Mouse (Mus musculus): ENCODE data around the gene Pom121l2. TPM values are rescaled to one million over a fixed set of nuclear protein-coding genes. Genes with fewer than 3 reads are reported as not detected.

Gene Pom121l2
- total RNA-seq, 2 experiments from 2014 or later: not detected

DNA sequence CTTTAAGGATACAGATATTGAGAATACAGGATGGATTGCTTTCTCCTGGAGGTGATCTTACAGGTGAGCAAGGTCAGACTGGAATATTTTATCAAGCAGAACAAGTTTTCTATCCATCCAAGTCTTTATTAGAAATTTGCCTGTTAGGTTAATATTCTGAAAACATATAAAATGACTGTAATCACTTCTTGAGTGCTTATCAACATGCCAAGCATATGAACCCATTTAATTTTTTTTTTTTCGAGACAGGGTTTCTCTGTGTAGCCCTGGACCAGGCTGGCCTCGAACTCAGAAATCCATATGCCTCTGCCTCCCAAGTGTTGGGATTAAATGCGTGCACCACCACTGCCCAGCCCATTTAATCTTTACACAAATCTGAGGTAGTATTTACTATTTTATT lies 56.0 kb downstream of the Pom121l2 start:
- intact Hi-C loops (cut with DNase I): loop anchor here (10.0 kb wide), 1 partner anchor 212 kb away; no protein-coding TSS in a partner anchor
- no peak for DNase-seq

GRCm38 (mm10) chr13:22037415-22037814 lies 56.4 kb downstream of the Pom121l2 start:
- intact Hi-C loops (cut with DNase I): loop anchor here (10.0 kb wide), 1 partner anchor 213 kb away; no protein-coding TSS in a partner anchor
- no peak for DNase-seq

Small RNA genes lying within 50 kb of the gene (microRNA-seq; reads per million reads assigned to microRNA genes)
- gene Gm44390: 0 reads per million in 2 experiments

Other genes with a start within 250 kb of the Pom121l2 start
- 1 to 10 TPM; 2.0 to 3.2 TPM for gene Hist1h4j, start 246.1 kb upstream of the Pom121l2 start, total RNA-seq (2021)
- 10 to 100 TPM; 27.0 to 38.7 TPM for gene Hist1h4k, start 230.7 kb upstream of the Pom121l2 start, total RNA-seq (2021)
- 1 to 10 TPM; 2.1 to 4.8 TPM for gene Hist1h2ak, start 227.4 kb upstream of the Pom121l2 start, total RNA-seq (2021)
- gene Hist1h2bn, start 227.1 kb upstream of the Pom121l2 start, total RNA-seq (2021): 1 to 10 TPM; 6.9 to 9.3 TPM
- 1 to 10 TPM; 4.7 to 6.6 TPM for gene Hist1h1b, start 200.6 kb upstream of the Pom121l2 start, total RNA-seq (2021)
- 10 to 100 TPM; 11.9 to 24.7 TPM for gene Hist1h3i, start 197.8 kb upstream of the Pom121l2 start, total RNA-seq (2021)
- gene Hist1h2an, start 194.0 kb upstream of the Pom121l2 start, total RNA-seq (2021): 1 to 10 TPM; 1.0 to 2.0 TPM
- 1 to 10 TPM; 3.8 to 6.5 TPM for gene Hist1h2bp, start 193.7 kb upstream of the Pom121l2 start, total RNA-seq (2021)
- gene Hist1h2bq, start 171.0 kb upstream of the Pom121l2 start, total RNA-seq (2021): 10 to 100 TPM; 18.8 to 22.7 TPM
- 1 to 10 TPM in 1 of 2 experiments, under 1 TPM in 1; 0.81 to 6.5 TPM for gene Hist1h2ao, start 170.7 kb upstream of the Pom121l2 start, total RNA-seq (2021)
- 10 to 100 TPM; 61.4 to 75.8 TPM for gene Hist1h4m, start 169.4 kb upstream of the Pom121l2 start, total RNA-seq (2021)
- gene Hist1h4n, start 149.0 kb upstream of the Pom121l2 start, total RNA-seq (2021): not detected
- 10 to 100 TPM; 11.5 to 14.3 TPM for gene Hist1h2ap, start 147.7 kb upstream of the Pom121l2 start, total RNA-seq (2021)
- 10 to 100 TPM; 19.2 to 22.2 TPM for gene Hist1h2br, start 147.5 kb upstream of the Pom121l2 start, total RNA-seq (2021)
- gene Zfp184, start 36.1 kb upstream of the Pom121l2 start, total RNA-seq (2021): under 1 TPM; 0.26 to 0.30 TPM
- gene Prss16, start 28.5 kb downstream of the Pom121l2 start, total RNA-seq (2021): 1 to 10 TPM in 1 of 2 experiments, not detected in 1; 5.4 TPM
- 10 to 100 TPM; 12.2 to 13.3 TPM for gene Hist1h2ah, start 54.4 kb downstream of the Pom121l2 start, total RNA-seq (2021)
- 10 to 100 TPM; 10.8 to 26.5 TPM for gene Hist1h2bk, start 54.7 kb downstream of the Pom121l2 start, total RNA-seq (2021)
- 10 to 100 TPM; 28.7 to 30.9 TPM for gene Hist1h4i, start 60.2 kb downstream of the Pom121l2 start, total RNA-seq (2021)
- gene Hist1h2ag, start 61.8 kb downstream of the Pom121l2 start, total RNA-seq (2021): 10 to 100 TPM in 1 of 2 experiments, 1 to 10 TPM in 1; 8.7 to 11.6 TPM
- gene Hist1h2bj, start 62.0 kb downstream of the Pom121l2 start, total RNA-seq (2021): 1 to 10 TPM; 7.6 to 8.9 TPM
- gene Vmn1r188, start 103.2 kb downstream of the Pom121l2 start, total RNA-seq (2021): not detected
- gene Vmn1r189, start 124.6 kb downstream of the Pom121l2 start, total RNA-seq (2021): not detected
- not detected for gene Vmn1r191, start 202.8 kb downstream of the Pom121l2 start, total RNA-seq (2021)
- not detected for gene Vmn1r192, start 209.9 kb downstream of the Pom121l2 start, total RNA-seq (2021)
- not detected for gene Vmn1r193, start 242.0 kb downstream of the Pom121l2 start, total RNA-seq (2021)

Measured in gastrocnemius, postnatal 36 days (tissue).